Mouse (Mus musculus): ENCODE results near the gene Mtus2.

The Mtus2 gene

DNA sequence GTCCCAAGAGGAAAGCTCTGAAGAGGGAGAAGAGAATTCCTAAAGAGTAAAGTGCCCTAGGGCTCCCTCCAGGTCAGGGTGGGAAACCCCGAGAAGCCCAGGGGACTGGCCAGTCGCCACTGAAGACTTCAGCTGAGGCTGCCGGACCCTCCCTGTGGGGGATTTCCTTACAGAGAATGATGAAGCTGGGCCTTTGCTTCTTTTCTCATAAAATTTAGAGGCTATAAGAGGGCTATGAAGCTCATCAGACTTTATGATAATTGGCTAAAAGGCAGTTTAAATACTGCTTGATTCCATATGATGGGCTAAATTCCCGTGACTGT is 224.1 kb downstream of the Mtus2 start:
- DNase-seq (ENCODE audit: low read depth, low spot score) = no peak

DNA sequence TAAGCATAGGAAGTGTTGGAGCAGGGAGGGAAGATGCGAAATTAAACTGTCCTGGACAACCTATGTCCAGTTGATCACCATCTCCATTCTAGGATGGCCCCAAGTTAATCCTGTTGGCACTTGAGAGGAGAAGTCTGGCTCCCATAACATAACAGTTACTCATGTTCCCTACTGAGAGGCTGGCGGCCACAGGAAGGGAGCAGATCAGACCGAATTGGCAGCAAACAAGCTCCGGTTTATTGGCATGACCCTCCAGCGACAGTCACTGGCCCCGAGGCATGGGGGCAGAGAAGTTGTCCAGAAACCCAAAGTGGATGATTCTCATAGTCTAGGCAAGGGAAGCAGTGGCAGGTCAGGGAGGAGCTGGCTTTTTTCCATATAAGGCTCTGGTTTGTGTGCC is 224.8 kb downstream of the Mtus2 start:
- DNase-seq (ENCODE audit: low read depth, low spot score) = no peak

DNA sequence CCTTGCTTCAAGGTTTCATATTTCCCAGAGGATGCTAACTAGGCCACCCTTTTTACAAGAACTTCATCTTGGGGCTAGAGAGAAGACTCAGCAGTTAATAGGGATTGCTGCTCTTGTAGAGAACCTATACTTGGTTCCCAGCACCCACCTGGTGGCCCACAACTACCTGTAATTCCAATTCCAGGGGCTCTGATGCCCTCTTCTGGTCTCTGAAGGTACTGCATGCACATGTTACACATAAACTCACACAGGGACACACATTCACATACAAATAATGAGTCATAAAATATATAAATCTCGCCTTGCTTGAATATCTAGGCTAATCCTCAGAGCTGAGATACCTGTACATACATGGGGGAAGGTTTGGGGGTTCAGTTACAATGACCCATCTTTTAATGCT is 228.8 kb downstream of the Mtus2 start:
- no peak for DNase-seq (ENCODE audit: low read depth, low spot score)

DNA sequence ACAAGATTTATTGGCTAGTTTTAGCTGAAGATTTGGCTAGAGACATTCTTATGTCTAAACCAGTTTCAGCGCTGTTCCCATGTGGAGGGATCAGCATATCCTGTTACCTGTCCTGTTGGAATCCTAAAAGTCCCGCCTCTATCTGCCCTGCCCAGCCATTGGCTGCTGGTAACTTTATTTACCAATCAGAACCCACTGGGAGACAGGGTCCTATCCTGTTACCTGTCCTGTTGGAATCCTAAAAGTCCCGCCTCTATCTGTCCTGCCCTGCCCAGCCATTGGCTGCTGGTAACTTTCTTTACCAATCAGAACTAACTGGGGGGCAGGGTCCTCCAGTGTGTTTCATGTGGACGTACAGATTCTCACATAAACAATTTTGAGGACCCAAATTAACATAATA is 234.3 kb downstream of the Mtus2 start:
- no peak for DNase-seq (ENCODE audit: low read depth, low spot score)

DNA sequence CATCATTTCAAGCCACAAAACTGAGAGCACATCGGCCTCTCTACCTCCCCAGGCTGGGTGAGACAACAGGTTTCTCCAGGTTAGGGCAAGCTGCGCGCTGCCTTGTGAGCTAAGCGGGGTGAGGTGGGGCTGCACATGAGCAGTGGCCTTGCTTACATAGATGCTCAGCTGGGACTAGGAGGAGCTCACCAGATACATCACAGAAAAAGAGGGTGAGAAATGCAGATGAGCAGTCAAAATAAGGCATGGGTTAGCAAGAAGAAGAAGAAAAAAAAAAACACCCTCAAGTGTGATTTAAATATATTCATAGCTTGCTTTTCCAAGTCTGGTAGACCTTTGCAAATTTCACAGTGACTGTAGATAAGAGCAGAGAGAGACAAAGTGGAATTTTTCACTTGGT is 254.7 kb downstream of the Mtus2 start:
- no peak for DNase-seq (ENCODE audit: low read depth, low spot score)

DNA sequence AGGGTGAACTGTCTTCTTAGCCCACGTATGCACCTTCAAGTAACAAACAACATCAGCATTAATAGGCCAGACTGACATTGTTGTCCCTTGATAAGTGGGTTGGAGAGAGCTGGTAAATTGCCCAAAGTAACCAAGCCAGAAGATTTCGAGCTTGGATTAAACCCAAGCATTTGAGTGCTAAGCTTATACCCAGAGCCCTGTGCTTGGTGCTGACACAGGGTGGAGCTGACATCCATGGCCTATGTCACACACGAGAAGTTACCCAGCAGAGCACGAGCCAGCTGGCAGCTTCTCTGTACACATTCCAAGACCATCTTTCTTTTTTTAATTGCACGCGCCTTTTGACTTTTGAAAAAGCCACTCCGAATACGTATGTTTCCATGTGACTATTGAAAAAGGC is 259.7 kb downstream of the Mtus2 start:
- no peak for DNase-seq (ENCODE audit: low read depth, low spot score)

DNA sequence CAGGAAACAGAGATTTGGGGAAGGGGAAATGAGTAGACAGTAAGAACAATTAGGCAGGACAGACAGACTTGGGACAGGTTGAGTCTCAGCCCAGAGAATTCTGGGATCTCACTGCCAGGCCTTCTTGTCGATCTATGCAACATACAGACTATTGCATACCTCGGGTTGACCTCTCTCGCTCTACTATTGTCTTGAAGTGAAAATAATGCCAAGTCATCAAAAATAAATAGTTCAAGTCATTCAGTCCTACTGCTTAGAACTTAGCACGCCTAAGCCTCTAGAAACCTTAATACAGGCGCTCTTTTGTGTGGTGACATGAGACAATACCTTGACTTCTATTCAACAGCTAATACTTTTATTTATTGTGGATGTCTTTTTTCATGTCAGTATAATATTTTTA is 265.8 kb downstream of the Mtus2 start:
- DNase-seq (ENCODE audit: low read depth, low spot score) = no peak

DNA sequence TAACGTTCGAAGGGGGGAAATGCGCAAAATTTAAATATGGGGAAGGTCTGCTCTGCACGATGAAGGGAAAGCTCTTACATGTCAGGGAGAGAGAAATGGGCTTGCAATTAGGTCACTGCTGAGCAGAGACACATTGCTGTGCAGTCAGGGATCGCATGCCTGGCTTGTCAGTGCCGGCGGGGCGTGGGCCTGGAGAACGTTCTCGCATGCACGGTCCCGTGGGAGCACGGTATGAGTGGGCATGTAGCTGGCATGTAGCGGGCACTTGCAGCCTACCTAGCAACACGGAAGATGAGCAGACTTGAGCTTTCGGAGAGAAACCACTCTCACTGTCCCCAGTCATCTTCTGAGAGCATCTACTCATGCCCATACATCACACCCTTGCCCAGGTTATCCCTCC is 266.9 kb downstream of the Mtus2 start:
- no peak for DNase-seq (ENCODE audit: low read depth, low spot score)

DNA sequence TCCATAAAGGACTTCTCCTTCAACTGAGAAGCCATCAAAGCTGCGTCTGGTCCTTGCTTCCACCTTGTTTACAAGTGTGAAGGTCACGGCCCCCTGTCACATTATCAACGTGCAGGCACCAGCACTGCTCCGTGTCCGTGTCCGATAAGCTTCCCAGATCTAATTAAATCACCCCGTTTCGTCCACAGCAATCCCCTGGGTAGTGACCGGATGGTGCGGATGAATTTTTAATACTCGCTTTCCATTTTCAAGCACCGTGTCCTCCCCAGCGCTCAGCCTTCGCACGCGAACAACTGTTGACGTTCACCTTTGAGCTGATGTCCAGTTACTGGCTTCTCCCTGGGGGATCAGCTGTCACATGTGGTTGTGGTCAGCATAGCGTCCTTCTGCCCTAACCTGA is 276.6 kb downstream of the Mtus2 start:
- DNase-seq (ENCODE audit: low read depth, low spot score) = no peak

DNA sequence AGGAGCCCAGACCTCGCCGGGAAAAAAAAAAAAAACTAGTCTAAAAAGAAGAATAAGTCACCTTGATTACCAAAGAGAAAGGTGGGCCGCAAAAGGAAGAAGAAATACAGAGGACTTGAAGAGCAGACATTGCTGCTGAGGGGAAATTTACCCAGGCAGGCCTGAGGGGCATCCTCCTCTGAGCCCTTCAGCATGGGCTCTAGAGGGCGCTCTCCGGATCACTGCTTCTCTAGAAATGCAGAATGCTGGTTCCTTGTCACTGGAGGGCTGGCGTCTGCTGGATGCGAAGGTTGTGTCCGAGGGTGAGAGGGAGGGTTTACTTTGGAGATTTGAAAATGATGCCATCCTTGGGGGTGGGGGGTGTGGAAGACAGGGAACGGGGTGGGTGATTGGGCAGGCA is 279.5 kb downstream of the Mtus2 start:
- DNase-seq (ENCODE audit: low read depth, low spot score) = no peak

DNA sequence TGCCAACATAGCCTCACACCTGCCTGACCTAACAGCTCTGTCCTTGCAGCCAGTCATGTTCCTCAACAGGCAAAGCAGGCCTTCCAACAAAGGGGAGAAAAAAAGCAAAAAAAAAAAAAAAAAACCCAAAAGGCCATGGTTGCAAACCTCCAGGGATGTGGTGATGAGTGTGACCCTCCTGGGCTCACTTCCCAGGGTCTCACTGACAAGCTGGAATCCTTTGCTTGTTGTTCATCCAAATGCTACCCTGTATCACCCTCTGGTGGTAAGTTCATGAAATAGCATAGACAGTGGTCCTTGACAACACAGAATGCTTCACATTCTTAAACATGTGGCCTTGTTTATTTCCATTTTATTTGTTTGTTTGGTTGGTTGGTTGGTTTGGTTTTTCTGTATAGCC is 281.9 kb downstream of the Mtus2 start:
- no peak for DNase-seq (ENCODE audit: low read depth, low spot score)

DNA sequence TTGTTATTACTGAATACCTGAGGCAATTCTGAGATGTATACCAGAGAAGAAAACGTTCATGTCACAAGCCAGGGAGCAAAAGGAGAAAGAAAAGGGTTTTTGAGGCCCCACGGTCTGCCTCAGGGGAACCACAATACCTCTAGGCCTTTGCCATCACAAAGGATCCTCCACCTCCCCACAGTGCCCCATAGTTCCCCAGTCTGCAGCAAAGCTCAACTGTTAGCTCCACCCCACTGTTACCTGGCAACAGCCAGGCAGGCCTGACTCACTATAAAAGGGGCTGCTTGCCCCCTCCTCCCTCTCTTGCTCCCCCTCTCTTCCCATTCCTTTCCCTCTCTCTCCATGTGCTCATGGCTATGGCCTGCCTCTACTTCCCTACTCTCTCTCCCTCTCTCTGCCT is 282.6 kb downstream of the Mtus2 start:
- DNase-seq (ENCODE audit: low read depth, low spot score) = no peak

DNA sequence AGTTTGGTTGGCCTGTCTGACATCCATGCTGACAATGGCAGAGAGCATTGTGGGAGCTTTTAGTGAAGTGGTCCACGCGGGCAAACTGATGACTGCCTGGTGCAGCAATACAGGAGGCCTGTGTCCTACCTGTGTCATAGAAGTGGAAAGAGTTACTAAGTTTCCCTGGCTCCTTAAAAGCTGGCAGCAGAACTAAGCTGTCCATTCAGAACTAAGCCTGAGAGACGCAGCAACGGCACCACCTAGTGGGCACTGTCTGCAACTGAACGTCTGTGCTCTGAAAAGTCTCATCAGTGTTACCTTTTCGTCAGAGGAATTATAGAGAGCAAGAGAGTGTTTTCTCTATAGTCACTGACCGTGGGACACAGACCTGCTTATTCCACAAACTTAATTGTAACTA is 284.8 kb downstream of the Mtus2 start:
- no peak for DNase-seq (ENCODE audit: low read depth, low spot score)

DNA sequence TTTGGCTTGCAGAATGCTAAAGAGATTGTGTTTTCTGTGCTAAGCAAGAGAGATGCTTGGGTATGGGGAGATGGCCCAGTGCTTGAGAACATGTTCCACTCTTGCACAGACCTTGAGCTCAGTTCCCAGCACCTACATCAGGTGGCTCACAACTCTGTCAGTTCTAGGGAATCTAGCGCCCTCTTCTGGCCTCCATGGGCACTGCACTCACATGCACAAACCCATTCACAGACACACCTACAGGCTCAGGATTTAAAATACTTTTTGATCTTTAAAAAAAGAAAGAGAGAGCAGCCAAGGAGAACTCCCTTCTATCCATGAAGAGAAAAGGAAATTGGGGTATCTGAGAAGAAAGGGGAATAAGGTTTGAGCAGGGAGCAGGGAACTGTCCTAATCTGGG is 287.4 kb downstream of the Mtus2 start:
- DNase-seq (ENCODE audit: low read depth, low spot score) = no peak

DNA sequence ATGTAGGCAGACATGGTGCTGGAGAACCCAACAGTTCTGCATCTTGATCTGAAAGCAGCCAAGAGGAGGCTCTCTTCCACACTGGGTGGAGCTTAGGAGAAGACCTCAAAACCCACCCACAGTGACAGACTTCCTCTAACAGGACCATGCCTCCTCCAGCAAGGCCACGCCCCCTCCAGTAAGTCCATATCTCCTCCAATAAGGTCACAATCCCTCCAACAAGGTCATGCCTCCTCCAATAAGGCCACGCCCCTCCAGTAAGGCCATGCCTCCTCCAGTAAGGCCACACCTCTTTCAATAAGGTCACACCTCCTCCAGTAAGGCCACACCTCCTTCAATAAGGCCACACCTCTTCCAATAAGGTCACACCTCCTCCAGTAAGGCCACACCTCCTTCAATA is 288.3 kb downstream of the Mtus2 start:
- DNase-seq (ENCODE audit: low read depth, low spot score) = no peak

DNA sequence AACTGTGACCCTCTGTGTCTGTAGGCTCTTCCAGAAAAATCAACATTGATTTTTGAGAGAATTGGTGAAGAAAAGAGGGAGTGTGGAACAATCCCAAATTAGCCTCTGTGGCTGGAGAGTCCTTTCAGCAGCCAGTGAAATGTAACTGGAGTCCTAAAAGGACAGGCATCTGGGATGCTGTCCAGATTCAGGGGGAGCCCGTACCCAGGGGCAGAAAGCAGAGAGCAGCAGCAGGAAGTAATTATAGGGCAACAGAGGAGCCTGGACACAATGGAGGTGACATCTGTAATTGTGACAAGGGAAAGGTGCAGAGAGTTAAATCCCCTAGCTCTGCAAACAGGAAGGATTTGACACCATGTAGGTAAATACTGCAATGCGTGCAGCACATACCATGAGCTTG is 291.1 kb downstream of the Mtus2 start:
- DNase-seq (ENCODE audit: low read depth, low spot score) = no peak

DNA sequence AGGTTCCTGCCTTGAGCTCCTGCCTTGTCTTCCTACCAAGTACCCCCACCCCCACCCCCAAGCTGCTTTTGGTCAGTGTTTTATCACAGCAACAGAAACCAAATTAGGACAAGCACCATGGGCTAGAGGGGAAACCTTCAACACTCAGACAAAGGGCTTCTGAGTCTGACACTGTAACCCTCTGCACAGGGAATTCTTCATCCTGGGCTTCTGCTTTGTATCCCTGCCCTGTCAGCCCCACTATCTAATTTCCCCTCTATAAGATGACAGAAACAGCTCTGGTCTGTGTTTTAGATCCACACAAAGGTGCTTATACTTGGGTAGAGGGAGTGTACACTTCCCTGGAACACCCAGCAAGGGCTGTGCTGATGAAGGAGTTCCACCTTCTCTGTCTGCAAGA is 294.7 kb downstream of the Mtus2 start:
- no peak for DNase-seq (ENCODE audit: low read depth, low spot score)

DNA sequence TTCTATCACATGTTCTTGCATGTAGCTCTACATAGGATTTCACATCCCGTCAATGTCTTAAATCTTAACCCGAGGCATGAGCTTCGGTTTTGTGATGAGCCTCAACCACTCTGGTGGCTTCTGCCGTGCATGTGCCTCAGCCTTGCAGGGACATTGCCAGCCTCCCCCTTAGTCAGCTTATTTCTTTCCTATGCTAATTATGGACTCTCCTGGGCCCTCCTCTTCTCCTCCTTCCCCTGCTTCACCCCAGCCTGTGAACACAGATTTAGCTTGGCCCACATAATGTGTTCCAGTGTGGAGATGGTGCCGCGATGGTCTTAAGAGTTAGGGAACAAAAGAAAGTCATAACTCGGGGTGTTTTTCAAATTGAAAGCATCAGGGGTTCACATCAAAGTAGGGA is 304.9 kb downstream of the Mtus2 start:
- DNase-seq (ENCODE audit: low read depth, low spot score) = no peak

DNA sequence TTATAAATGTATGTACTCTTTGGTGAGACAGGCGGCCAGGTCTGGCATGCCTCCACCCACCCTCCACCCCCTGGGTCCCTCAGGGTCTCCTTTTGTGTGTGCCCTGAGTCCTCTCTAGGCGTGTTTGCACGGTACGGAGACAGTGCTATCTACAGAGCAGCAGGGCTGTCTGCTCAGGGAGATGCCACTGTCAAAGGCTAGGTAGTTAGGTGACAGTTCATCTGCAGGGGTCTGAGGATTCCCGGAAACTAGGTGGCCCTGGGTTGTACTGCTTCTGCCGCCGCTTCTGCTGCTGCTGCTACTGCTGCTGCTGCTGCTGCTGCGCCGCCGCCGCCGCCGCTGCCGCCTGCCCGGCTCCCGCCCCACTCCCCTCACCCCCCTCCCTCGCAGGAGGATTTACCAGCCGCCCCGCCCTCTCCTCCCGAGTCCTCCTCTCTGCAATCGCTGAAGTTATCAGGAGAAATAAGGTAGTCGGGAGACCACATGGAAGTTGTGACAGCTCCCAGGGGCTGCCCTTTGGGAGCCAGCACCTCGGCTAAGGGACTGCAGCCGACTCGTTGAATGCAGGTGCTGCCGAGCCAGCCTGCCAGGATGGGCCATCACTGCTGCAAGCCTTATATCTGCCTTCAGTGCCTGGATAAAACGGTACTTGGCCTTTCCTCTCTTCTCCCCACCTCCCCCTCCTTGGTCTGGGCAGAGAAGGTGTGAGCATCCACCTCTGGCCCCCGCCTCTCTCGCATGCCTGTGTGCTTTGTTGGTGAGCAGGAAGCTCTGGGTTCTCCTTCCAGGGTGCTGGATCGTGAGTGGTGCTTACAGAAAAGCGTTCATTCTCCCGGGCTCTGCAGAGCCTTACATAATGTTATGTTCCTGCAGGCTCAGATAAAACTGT is 307.9 kb downstream of the Mtus2 start:
- no peak for DNase-seq (ENCODE audit: low read depth, low spot score)

DNA sequence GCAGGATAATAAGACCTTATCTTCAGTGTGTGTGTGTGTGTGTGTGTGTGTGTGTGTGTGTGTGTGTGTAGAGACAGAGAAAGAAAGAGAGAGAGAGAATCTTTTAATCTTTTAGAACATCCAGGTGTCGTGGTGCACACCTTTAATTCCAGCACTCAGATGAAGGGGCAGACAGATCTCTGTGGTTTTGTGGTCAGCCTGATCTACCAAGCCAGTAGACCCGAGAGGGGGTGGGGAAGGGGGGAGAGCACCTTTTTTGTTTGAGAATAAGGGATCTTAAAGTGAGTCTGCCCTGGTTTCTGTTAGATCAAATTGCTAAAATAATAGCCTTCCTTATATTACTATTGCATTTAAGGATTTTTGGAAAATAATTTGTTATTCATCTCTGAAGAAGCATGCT is 309.7 kb downstream of the Mtus2 start:
- no peak for DNase-seq (ENCODE audit: low read depth, low spot score)

DNA sequence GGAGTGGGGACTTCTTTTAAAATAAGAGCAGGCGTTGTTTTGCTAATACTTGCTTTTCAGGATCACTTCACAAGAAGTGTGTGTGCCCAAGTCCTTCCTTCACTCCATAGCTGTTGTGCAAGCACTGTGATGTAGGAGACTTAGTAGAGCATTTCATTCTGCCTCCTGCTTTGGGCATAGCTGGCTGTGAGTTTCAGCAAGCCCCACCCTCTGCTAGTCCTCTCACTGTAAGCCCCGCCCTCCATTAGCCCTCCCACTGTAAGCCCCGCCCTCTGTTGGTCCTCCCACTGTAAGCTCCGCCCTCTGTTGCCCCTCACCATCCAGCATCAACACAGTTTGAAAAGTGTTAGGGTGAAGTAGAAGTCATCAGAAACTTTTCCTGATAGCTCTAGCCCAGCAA is 310.3 kb downstream of the Mtus2 start:
- DNase-seq (ENCODE audit: low read depth, low spot score) = no peak

DNA sequence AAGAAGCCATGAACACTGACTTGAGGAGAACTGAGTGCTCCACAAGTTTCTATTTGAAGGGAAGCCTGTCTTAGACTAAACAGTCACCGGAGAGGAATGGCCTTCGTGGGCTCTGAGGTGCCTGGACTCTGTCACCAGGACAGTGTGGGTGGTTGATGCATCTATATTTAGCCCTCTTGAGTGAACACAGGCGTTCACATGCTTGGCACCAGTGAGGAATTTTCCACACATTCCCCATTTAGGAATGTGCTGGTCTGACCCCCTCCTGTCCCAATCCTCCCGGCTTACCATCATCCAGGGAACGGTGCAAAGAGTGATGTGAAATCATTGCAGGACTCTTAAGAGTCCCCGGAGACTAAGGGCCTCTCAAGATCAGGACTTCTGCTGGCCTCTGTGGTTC is 314.9 kb downstream of the Mtus2 start:
- no peak for DNase-seq (ENCODE audit: low read depth, low spot score)

DNA sequence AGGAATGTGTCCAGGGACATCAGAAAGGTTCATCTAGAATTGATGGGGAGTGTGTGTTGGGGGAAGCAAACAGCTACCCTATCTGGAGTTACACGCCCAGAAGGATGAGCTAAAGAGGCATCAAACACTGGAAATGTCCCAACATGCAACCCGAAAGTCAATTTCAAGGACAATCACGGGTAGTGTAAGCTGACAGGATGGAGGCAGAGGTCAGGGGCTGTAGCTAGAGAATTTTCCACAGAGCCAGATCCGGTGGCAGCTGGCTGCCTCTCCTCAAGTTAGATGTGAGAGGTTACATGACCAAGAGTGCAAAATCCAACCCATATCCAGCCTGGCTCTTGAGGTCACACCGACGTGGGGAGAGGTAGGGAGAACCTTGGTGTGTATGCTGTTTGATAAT is 315.7 kb downstream of the Mtus2 start:
- no peak for DNase-seq (ENCODE audit: low read depth, low spot score)

DNA sequence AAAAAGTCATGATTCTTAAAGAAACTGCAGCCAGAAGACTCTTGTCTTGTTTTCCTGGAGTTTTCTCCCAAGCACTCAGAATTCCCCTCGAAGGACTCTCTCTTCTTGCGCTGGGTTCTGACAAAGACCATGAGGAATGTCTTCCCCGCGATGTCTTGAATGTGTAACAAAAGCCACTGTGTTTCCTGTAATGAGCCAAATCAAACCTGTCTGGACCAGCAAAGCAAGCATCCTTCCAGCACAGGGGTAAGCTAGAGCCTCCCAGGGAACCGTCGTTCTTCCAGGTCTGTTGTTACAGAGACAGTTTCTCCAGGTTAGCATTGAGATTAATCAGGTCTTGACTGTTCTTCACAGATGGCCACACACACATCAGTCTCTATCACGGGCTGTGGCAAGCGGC is 321.1 kb downstream of the Mtus2 start:
- no peak for DNase-seq (ENCODE audit: low read depth, low spot score)

Measured in c-Kit-negative CD71-positive TER-119-positive erythroid progenitor cells, embryonic 14.5 days (primary cell).